Mouse (Mus musculus): Measurements from ENCODE around the gene Prdm8.

The Prdm8 gene

DNA sequence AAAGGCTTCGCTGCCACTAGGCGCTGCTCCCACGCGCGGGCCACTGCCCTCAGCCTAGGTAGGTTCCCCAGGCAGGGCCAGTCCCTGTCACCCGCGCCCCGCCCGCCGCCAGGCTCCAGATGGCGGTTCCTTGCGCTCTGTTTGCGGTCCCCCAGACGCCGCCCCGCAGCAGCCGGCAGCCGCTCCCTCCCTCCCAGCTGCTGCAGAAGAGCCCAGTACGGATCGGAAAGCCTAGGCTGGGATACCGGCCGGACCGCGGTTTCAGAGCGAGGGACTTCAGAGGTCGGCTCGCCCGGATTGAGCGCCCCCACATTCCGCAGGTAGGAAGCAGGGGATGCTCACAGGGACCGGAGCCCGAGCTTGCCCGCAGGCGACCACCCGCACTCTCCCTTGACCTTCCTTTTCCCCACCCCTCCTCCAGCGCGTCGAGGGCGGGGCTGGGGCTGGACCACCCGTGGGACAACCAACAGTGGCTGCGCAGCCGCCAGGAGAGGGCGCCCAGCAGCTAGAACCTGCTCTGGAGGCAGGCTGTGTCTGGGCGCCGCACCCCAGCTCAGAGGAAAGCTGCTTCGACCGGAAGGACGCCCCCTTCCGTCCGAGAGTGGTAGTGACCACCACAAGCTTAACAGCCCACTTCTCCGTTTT lies at the start of gene Prdm8:
Gene Prdm8, plus strand, starts transcription at position 19 of the 645 bp plus-strand sequence.
- DNase-seq (ENCODE audit: low read depth) = peak; percentile 16

GRCm38 (mm10) chr5:98127074-98127473 lies 39.9 kb upstream of the Prdm8 start:
- DNase-seq (ENCODE audit: low read depth) = no peak

GRCm38 (mm10) chr5:98138545-98139296 lies 28.3 kb upstream of the Prdm8 start:
- DNase-seq (ENCODE audit: low read depth) = no peak

GRCm38 (mm10) chr5:98139297-98139660 lies 27.7 kb upstream of the Prdm8 start:
- DNase-seq (ENCODE audit: low read depth) = no peak

- no peak for DNase-seq (ENCODE audit: low read depth)
Observed at GRCm38 (mm10) chr5:98146895-98147294, 20.1 kb upstream of the Prdm8 start.

- DNase-seq (ENCODE audit: low read depth) = no peak
Observed at GRCm38 (mm10) chr5:98166116-98166515, 882 bp upstream of the Prdm8 start.

GRCm38 (mm10) chr5:98168356-98169285 lies 1.6 kb downstream of the Prdm8 start:
- DNase-seq (ENCODE audit: low read depth) = no peak

DNA sequence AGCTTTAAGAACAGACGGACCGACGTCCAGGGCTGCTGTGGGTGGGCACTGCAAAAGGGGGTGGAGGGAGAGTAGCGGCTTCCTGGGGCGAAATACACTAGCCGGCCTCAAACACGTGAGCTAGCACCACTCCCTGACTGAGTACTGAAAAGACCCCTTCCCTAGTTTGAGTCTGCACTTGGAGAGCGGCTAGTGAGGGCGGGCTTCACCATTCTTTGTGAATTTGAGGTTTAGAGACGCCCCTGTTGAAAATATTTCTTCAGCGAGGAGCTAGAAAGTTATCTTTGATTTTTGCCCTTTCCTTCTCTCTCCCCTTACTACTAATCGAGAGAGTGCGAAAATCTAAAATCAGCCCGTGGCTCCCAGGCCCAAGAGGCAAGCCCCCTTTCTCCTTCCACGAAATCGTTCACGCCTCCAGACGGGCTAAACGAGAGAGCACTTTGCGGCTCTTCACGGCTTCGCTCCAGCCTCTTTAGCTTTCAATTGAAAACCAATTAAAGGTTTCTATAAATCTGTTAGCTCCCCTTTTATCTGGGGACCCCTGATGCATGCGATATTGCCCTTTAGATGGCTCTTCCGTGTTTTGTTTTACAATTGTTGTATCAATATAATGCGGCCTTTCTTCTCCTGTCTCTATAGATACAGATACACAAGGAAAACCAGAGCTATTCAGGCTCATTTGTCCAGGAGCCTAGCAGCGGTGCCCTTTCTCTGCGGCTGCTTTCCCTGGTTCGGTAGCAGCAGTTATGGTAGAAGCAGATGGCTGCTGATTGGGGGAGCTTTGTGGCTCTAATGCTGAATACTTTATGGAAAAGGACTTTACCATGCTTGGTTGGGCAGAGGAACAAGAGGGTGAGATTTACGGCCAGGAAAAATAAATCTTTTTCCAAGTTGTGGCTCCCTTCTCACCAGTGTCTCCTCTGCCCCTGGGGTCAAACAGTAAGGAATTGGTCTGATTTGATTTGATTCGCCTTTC lies 2.7 kb downstream of the Prdm8 start:
- DNase-seq (ENCODE audit: low read depth) = no peak

DNA sequence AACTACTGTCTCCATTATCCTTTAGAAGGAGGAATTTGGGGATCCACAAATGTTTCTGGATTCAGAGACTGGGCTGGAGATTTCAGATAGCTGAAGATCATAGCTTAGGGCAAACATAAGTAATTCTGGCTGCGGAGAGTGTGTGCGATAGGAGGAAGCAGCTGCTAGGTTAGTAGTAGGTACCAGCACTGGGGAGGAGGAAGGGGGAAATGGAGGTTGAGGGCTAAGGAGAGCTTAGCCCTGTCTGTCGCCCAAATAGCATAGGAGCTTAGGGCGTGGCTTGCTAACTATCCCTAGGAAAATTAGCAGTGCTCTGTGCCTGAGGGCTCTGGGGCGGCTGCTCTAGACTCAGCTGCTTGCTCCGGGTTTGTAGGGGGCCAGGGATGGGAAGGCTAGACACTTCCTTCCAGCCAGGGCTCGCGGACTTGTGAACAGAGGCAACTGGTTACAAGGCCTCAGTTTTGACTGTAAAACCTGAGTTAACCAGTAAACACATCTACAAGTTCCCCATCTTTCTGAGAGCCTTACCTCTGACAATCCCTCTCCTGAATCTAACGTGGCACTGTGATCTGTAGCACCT lies 4.7 kb downstream of the Prdm8 start:
- no peak for DNase-seq (ENCODE audit: low read depth)

- no peak for DNase-seq (ENCODE audit: low read depth)
Observed at GRCm38 (mm10) chr5:98172502-98173181, 5.6 kb downstream of the Prdm8 start.

DNA sequence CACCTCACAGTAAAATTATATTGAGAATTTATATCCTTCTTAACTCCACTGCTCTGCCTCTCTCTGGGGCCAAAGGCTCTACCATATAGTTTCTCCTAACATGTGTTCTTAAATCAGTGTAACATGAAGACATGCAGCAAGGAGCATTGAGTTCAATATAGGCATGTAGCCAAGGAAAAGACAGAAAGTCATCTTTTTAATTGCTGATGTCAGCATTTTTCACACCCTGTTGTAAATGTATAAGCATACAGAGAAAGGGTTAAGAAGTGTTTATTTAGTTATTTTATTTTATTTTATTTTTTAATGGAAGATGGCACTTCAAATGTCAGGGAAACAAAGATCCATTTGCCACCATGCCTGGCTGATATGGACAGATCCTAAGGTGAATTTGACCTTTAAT lies 6.7 kb downstream of the Prdm8 start:
- DNase-seq (ENCODE audit: low read depth) = no peak

DNA sequence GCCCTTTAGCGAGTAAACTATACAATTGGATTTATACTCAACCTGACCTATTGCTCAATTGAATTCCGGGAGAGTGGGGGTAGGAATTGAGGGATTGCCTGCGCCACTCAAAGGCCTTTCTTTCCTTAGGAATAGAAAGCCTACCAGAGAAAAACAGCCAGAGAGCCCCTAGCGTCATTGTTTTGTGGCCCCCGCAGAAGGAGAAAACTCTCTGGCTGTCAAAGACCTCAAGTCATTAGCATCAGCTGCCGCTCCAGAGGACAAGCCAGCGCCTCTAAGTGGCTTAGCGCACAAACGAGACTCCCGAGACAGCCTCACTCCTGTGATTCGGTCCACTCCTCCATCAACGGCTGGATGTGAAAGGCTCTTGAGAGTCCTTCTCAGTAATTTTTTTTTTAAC lies 12.6 kb downstream of the Prdm8 start:
- no peak for DNase-seq (ENCODE audit: low read depth)

GRCm38 (mm10) chr5:98180461-98180887 lies 13.5 kb downstream of the Prdm8 start:
- no peak for DNase-seq (ENCODE audit: low read depth)

- DNase-seq (ENCODE audit: low read depth) = no peak
Observed at GRCm38 (mm10) chr5:98180888-98181635, 14.1 kb downstream of the Prdm8 start.

GRCm38 (mm10) chr5:98181686-98182602 lies 14.9 kb downstream of the Prdm8 start:
- no peak for DNase-seq (ENCODE audit: low read depth)

- no peak for DNase-seq (ENCODE audit: low read depth)
Observed at GRCm38 (mm10) chr5:98182603-98182920, 15.6 kb downstream of the Prdm8 start.

DNA sequence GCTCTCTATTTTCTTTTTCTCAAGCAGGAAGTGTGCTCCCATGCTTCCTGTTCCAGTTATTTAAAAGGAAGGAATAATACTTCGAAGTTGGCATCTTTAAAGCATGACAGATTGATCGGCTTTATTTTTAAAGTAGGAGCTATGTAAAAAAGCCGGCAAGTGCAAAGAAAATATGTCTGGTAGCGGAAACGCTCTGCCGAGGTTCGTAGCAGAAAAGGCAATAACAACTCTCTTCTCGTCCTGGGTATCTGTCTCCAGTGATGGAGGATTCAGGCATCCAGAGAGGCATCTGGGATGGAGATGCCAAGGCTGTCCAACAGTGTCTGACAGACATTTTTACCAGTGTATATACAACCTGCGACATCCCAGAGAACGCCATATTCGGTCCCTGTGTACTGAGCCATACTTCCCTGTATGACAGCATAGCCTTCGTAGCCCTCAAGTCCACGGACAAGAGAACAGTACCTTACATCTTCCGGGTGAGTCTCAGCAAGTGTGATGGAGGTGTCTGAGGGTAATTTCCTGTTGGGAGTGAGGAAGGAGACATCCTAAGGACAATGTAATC lies 16.1 kb downstream of the Prdm8 start:
- DNase-seq (ENCODE audit: low read depth) = no peak

GRCm38 (mm10) chr5:98184281-98184910 lies 17.4 kb downstream of the Prdm8 start:
- DNase-seq (ENCODE audit: low read depth) = no peak
